Mouse (Mus musculus) liver, embryonic 12.5 days (tissue): ENCODE measurements around the gene Shcbp1. TPM values are rescaled to one million over a fixed set of nuclear protein-coding genes. Genes with fewer than 3 reads are reported as not detected.

Source experiments
- polyA plus RNA-seq: library from polyadenylated mRNA; unstranded; fragments of >200 nt; fragmentation: Nextera tagmentation; extraction: Ambion mirVana; gene quantifications from 2 replicates; pipeline ENCODE4 v1.2.1, GENCODE M21; 2016

The Shcbp1 gene
- polyA plus RNA-seq, 1 experiment from 2014 or later, result 55.5 TPM

Other genes starting within 250 kb of the Shcbp1 start
- gene Zfp958, start 166.4 kb downstream of the Shcbp1 start, polyA plus RNA-seq, result 6.0 and 8.8 TPM in 2 replicates